Mouse (Mus musculus): Measurements from ENCODE around the gene Akr1b3.

GRCm38 (mm10) chr6:34292196-34292881, 24.9 kb downstream of the Akr1b3 start:
- no peak for TF ChIP-seq CTCF (conservative IDR thresholded peaks at IDR 0.05; ENCODE audit: low read length)
- no peak for TF ChIP-seq NANOG (IDR thresholded peaks at IDR 0.05; ENCODE audit: borderline replicate concordance, low read length)

Measured in E14TG2a.4 (cell line).